Mouse (Mus musculus) layer of hippocampus, postnatal 25 days (tissue): ENCODE measurements at regions not wholly inside any gene's neighbourhood (a gene's known extent, or its start where the extent isn't known, plus 50 kb on each side); places are given as distances from the start of the nearest gene placed in this dataset.

Source experiments
- DNase-seq, 2 experiments: peaks; one replicate each; pipeline ENCODE4 v3.0.0; 2022; ENCODE audit warnings: mixed read lengths in 2 of 2, low spot score in 1 of 2; ENCODE audit errors: extremely low spot score in 1 of 2

DNA sequence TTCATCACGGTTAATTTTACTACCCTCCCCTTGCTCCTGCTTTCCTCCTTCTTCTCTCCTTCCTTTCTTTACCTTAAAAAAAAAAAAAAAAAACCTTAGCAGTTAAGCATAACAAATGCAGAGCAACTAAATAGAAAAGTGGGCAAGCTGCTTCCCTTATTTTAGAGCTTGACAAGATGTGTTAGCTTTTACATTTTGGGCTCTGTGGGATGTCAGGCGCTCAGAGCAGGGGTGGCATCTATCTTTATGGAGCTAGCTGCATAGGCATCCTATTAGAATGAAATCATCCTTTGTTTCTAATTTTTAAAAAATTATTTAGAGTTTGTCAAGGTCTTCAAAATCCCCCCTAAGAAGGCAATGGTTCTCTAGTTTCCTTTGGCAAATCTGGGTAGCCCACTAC, 234.1 kb upstream of the Zc3h12c start:
- DNase-seq = no peak

DNA sequence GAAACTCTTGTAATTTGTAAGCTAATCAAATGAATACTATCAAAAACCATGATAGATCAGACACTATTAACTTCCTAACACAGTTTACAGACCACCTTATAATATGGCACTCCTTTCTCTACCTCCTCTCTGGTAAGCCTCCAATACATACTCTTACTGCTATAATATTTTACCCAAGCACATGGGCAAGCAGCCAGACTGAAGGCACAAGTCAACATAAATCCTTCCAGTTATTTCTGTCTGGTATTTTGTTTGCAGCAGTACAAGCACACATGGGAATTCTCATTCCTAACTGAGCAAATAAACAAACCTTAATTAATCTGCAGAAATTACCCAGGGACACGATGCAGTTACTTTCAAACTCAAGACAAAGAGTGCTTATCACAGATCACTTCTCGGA, 210.7 kb upstream of the Zc3h12c start:
- no peak for DNase-seq

DNA sequence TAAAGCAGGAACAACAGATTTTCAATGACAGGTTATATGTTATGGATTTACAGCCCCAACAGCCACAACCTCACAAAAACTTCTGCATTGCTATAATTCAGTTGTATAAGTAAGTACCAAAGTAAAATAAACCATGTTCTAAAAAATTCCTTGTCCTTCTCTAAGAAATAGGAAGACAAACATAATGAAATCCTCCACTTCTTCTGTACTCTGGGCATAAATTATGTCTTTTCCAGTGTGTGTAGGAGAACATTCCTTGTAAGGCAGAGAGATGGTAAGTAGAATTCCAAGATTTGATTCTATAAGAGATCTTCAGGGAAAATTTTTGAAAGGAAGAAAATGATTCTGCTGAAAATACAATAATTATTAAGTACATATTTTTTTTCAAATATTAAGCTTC, 209.4 kb upstream of the Zc3h12c start:
- no peak for DNase-seq

DNA sequence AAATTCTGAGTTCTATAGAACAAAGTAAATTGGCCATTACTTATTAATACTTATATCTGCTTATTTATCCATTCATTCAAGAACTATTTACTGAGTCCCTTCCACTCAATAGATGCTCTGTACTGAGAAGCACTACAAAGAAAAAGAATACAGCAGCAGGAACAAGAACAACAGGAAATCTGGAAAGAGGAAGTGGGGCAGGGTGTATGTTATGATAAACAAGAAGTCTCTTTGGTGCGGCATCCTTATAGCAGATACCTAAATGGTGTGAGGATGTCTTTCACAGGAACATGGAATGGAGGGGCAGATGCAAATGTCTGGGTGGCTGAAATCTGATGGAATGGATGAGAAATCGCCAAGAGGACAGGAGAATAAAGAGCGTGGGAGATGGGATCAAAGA, 208.5 kb upstream of the Zc3h12c start:
- no peak for DNase-seq

DNA sequence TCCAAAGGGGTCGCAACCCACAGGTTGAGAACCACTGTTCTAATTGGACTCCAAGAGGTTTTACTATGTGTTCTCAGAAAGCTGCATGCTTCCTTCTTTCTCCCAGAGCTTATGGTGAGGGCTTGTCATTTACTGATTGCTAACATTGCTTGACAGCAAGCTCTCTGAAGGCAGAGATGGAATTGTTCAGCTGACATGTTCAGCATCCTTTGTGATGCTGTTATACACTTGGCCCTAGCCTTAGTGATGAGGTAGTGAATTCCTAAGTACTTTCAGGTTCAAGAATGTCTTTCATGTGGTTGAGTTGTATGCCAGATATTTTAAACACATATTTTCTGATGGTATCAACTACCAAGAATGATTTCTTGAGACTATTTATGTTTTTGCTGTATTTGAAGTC, 202.9 kb upstream of the Zc3h12c start:
- no peak for DNase-seq

DNA sequence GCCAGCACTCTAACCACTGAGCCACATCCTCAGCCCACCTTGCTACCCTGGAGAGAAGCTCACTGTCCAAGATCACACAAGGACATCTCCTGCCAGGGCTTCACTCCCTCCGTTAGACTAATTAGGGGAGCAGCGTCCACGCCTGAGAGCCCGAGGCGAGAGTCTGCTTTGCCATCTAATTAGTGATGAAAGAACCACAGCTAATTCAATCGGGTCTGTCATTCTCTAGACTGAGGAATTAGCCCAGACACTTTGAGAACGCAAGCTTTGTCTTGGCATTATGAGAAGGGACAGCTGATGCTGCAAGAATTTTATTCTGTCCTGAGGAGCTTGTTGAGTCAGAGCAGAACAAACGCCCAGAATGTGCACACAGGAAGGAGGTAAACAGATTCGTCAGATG, 200.5 kb upstream of the Zc3h12c start:
- no peak for DNase-seq

DNA sequence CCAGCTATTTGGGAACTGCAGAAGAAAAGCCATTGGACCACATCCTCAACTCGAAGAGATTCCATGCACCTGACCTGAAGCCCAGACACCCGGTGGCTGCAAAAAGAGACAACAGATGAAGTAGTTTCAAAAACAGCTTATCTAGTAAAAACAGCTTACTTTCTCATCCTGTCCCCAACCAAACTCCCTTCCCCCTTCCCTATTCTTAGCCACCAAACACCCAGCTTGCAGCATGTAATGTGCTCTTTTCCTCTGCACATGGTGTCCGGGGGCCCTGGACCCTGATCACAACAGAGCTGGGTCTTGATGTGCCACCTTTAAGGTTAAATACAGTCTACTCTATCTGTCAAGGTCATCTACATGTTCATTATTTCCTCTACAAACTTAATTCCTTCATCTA, 199.7 kb upstream of the Zc3h12c start:
- DNase-seq = no peak

DNA sequence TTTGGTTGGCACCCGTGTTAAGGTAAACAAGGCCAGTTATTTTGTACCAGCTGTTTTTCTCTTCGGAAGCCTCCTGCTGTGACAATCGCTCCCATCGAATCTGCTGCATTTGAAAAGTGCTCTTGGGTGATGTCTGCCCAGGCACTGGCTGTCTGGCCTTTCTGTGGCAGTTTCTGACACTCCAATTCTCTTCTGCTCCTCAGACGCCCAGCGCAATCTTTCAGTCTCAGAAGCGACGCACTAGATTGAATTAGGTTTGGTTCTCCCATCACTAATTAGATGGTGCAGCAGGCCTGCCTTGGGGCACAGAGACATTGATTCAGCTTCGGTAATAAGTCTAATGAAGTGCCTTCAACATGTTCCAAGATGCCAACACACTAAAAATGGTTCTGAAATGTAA, 197.7 kb upstream of the Zc3h12c start:
- no peak for DNase-seq

DNA sequence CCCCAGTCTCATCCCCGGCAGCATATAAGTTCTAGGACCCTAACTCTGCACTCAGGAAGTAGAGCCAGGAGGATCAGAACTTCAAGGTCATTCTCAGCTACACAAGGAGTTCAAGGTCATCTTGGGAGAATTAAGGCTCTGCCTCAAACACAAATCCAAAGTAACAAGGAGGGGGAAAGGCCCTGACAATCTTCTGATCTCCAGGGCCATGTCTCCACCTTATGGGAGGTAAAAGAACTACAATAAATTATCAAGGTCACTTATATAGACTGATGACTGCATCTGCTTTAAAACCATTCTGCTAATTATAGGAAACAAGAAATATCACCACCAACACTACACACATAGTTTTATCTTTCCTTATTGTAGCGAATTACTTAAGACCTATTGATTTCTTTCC, 193.2 kb upstream of the Zc3h12c start:
- DNase-seq = no peak

DNA sequence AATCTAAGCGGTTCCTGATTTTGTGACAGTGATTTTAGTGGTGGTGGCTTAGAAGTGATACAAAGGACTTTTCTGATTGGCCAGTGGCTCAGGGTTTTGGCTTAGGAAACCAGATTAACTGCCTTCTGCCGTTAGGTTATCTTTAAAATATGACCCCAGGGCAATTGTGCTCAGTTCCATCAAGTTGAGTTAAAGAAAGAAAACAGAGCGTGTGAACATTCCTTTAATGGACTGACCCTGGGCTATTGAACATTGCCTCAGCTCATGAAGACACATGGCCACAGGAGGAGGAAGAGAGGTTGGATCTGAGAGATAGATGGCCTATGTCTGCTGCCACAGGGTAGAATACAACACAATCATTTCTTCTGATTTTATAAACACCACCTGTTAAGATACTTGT, 191.0 kb upstream of the Zc3h12c start:
- DNase-seq = no peak

DNA sequence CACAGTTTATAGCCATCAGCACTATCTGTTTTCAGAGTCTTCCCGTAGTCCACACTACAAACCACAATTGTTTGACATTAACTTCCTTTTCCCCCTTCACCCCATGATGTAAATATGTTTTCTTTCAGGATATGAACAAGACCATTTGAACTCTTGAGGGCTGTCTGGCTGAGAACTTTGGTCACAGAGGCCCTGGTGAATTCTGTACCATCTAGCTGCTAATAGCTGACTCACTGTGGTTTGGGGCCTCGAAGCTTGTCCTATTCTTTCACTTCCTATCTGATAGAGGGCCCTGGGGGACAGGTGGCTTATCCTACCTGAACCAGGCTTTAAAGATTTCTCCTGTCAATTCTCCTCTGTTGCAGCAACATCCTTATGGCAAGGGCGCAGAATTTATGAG, 188.2 kb upstream of the Zc3h12c start:
- no peak for DNase-seq

DNA sequence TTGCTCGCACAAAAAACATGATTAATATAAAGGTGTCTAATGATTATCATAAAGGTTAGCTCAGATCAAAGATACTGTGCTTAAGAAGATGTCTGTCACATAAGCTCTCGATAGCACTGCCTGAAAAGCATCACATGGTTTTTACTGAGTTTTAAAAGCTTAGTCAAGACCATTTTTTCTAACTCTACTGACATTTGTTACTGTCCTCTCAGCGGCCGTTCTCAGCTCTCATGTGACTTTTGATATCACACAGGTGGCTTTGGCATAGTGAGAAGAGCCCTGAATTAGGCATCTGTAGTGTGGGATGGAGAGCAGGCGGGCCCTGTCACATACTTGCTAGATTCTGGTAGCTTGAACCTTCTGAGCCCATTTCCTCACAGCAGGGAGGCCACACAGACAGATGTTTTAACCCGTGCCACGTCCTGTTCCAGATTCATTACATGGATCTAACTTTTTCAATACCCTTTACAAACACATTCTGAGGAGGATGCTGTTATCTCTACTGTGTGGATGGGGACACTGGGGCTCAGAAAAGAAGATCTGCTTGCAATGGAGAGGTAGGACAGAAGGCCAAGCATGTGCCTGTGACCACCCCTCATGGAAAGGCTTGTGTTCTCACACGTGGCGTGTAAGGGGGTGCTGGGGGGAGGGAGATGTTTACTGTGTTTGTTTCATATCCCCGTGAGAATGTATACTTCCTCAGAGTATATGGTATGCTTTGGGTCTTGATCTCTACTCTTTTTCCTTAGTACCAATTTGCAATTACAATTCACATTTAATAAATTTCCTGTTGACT, 187.0 kb upstream of the Zc3h12c start:
- DNase-seq = no peak

DNA sequence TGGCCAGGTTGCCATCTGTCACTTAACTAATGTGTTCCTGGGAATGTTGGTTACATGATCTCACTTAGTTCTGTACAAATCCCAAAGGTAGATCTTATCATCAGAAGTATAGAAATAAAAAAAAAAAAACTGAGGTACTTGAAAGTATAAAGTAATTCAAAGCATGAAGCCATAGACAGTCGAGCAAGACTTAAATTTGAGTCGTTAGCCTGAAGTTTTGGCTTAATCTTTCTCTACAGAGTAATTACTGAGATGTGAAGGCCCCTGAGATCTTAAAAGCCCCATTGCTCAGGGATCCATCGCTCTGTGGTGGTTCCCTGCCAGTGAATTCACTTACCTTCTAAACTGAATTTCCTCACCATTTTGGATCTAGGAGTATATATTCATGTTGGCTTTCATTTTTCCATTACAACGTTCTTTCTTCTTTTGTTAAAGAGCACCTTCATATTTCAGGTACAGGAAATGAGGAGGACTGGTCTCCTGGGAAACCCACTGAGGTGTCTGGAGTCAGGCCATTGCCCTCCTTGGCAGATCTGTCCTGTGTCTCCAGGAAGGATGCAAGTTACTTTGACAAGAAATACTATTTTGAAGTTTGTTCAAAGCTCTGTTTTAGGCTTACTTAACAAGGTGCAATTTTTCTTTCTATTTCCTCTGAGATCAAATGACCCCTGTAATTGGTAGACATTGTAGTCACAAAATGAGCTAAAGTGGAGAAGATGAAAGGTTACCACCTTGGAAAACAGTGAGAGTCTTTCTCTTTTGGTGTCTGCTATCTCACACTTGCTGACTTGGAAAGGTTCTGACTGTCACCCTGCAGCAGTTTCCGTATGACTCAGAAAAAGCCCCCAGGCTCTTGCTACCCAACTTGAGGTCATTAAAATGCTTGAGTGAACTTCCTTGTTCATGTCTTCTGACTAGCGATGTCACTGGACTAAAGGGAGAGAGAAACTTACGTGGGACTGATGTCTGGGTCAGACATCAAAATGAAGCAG, 180.5 kb upstream of the Zc3h12c start:
- no peak for DNase-seq

DNA sequence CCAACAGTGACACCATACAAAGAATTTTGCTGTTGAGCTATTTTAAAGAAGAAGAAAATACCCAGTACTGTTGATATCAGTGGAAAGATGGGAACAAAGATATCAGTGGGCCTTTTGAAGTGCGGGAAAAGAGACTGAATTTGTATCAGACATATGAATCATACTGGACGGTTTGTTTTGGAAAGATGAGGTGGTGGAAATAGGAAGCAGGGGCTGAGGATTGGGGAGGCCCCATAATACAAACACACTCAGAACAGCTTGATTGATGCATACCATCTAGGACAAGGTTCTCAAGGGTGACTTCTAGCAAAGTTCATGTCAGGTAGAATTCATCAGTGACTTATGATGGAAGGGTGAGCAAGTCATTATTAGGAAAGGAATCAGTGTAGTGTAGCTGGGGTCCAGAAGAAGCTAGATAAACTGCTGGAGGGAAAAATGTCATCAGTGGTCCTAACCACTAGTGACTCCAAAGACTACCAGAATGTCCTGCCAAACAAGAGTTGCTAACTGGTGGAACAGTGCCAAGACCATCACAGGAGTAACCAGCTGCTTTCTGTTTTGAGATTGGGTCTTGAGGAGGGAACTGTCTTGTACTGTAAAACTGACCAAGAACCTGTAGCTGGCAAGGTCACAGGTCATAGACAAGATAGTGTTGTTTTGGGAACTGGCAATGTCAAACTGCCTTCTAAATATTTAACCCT, 176.0 kb upstream of the Zc3h12c start:
- no peak for DNase-seq

DNA sequence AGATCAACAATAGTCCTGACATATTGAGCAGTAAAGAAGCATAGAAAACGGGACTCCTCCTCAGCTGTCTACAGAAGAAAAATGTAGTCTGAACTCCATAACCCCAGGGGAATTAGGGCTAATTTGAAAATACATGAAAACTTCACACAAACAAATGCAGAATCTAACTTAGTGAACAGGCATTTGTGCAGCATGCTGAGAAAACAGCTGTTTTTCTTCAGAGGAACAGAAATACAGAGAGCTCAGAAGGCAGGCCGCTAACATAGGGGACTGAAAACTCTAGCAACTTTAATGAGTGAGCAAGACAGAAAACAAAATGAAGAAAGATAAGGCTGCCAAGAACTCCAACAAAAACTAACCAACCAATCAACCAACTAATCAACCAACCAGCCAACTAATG, 172.7 kb upstream of the Zc3h12c start:
- DNase-seq = no peak

DNA sequence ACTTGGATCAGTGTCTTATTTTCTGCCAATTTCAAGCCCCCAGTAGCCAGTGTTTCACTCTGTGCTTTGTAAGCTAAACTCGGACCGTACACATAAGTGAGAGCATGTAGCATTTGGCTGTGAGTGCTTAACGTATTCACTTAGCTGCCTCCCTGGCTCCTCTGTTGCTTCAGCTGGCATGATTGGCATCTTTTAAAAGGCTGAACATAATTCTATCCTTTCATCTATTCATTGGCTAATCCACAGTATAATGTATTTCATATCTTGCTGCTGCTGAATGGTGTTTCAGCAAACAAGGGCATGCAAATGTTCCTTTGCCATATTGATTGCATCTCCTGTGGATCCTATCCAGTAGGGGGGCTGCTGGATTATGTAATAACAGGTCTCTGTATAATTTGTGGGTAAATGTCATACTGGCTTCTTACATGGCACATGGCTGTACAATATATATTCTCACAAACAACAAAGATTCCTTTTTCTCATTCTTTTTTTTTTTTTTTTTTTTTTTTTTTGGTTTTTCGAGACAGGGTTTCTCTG, 169.5 kb upstream of the Zc3h12c start:
- DNase-seq = no peak

DNA sequence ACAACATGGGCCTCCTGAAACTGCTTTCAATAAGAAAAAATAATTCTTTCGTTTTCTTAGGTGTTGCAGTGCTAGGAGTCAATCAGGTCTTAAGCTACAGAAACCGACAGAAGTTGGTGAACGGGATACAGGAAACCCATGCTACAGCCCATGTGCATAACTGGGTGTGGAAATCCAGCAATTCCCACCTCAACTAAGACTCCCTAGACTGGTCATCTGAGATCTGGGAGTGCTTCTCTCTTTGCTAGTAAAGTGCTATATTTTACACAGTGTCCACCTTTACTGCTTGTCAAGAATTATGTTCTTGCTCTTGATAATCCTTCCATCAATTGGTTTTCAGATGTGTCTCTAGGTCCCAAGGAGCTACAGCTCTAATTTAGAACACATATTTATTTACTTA, 166.4 kb upstream of the Zc3h12c start:
- DNase-seq = no peak

DNA sequence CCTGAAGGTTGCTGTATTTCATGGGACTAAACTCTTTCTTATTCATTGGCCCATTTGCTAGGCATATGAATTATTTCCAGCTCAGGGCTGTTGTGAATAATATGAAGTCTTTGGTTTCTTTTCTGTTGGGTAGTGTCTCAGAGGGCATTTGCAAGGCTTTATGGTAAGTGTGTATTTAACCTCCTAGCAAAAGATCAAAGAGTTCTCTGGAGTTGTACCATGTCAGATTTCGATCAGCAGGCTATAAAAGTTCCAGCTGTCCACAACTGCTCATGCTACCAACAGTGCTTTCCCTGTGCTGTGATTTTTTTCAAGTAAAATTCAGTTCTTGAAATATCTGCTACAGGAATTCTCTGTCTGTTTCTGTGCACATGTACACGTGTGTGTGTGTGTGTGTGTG, 165.5 kb upstream of the Zc3h12c start:
- no peak for DNase-seq

DNA sequence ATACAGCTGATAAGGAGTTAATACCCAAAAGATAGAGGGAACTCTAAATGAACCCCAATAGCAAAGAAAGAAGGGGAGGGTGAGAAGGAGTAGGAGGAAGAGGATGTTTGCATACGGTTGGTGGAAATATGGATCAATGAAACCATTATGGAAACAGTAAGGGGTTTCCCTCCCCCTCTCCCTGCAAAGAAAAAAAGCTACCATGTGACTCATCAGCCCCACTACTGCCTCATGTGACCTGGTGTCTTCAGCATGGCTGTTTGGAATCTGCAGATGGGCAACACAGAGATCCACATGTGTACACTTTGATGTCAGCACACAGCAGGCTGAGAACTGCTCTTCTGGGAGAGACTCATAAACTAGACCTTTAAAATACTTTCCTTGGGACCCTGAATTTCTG, 163.4 kb upstream of the Zc3h12c start:
- no peak for DNase-seq

DNA sequence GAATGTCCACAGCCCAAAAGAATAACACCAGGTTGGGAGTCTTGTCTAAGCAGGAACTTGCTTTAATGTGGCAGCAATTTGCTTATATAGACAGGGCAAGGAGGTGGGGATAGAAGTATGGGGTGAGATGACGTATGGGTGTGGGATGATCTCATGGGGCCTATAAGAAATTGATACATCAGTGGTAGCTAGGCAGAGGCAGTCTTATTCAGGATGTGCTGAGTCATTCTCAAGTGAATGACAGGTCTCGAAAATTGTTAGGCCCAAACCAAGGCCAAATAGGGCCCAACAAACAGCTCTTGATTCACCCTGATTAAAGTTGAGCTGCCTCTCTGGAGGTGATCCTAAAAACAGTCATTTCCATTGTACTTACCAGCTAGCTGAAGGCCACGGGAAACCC, 162.3 kb upstream of the Zc3h12c start:
- no peak for DNase-seq

DNA sequence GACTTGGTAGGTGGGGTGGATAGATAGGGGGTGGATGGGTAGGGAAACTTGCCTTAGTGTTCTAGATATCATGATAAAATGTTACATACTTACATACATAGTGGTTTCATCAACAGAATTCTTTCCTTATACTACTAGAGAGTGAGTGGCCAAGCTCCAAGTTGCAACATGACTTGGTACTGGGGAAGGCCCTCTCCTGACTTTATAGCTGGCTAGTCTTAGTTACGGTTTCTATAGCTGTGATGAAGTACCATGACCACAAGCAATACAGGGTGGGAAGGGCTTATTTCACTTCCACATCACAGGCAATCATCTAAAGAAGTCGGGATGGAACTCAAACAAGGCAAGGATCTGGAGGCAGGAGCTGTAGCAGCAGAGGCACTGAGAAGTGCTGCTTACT, 156.0 kb upstream of the Zc3h12c start:
- no peak for DNase-seq
